Mouse (Mus musculus): ENCODE results near the gene Cenpq. TPM values are rescaled to one million over a fixed set of nuclear protein-coding genes. Genes with fewer than 3 reads are reported as not detected.
A peak's percentile ranks its signal among the peaks of the same experiment; 100 is the strongest.

The Cenpq gene
- polyA plus RNA-seq, 1 experiment from 2014 or later = 33.8 TPM

- no peak overlapping the region for H3K9ac ChIP-seq (ENCODE audit: low read depth, low read length)
- H3K4me1 ChIP-seq (ENCODE audit: control insufficient read depth, insufficient read depth, low read length) = no peaks in the 10 kb centered on the region; the same call in 1 of the 2 replicates
- 75% methylated on average over 3 of the region's 3 CpGs for WGBS
- H3K9me3 ChIP-seq (ENCODE audit: control insufficient read depth, low read length) = no peaks in the 10 kb centered on the region
- ATAC-seq (ENCODE audit: low FRiP score, low TSS enrichment) = no peak
- no peak overlapping the region for H3K27ac ChIP-seq (ENCODE audit: low read depth, low read length)
- H3K27me3 ChIP-seq (ENCODE audit: control insufficient read depth, insufficient read depth, low read length) = no peaks in the 10 kb centered on the region
- no peaks in the 10 kb centered on the region for H3K36me3 ChIP-seq (ENCODE audit: control insufficient read depth, insufficient read depth, low read length)
- no peak overlapping the region for H3K4me2 ChIP-seq (replicated peaks; ENCODE audit: low read depth, low read length)
- no peak overlapping the region for H3K4me3 ChIP-seq (ENCODE audit: low read length)
These were observed 60.1 kb downstream of the Cenpq start for GRCm38 (mm10) chr17:40874701-40875100.

GRCm38 (mm10) chr17:40873582-40874011 lies 61.2 kb downstream of the Cenpq start:
- H3K27ac ChIP-seq (ENCODE audit: low read depth, low read length) = no peak overlapping the region
- H3K9ac ChIP-seq (ENCODE audit: low read depth, low read length) = no peak overlapping the region
- ATAC-seq (ENCODE audit: low FRiP score, low TSS enrichment) = 0 out of 2 replicates have a peak, but pooled peaks have one; percentile 49
- H3K4me1 ChIP-seq (ENCODE audit: control insufficient read depth, insufficient read depth, low read length) = no peaks in the 10 kb centered on the region; the same call in 1 of the 2 replicates
- no peak overlapping the region for H3K4me3 ChIP-seq (ENCODE audit: low read length)
- H3K36me3 ChIP-seq (ENCODE audit: control insufficient read depth, insufficient read depth, low read length) = no peaks in the 10 kb centered on the region
- WGBS = 16% methylated on average over 2 of the region's 2 CpGs
- H3K4me2 ChIP-seq (replicated peaks; ENCODE audit: low read depth, low read length) = no peak overlapping the region
- no peaks in the 10 kb centered on the region for H3K9me3 ChIP-seq (ENCODE audit: control insufficient read depth, low read length)
- no peaks in the 10 kb centered on the region for H3K27me3 ChIP-seq (ENCODE audit: control insufficient read depth, insufficient read depth, low read length)

Other genes starting within 250 kb of the Cenpq start
- gene Esp1, start 207.9 kb downstream of the Cenpq start, polyA plus RNA-seq (2014; fragmentation: Nextera tagmentation; extraction: Ambion mirVana) = not detected in 2 replicates
- not detected in 2 replicates for gene Crisp2, start 128.0 kb downstream of the Cenpq start, polyA plus RNA-seq (2014; fragmentation: Nextera tagmentation; extraction: Ambion mirVana)
- 0.23 and 0.40 TPM in 2 replicates for gene Rhag, start 123.9 kb downstream of the Cenpq start, polyA plus RNA-seq (2014; fragmentation: Nextera tagmentation; extraction: Ambion mirVana)
- gene 9130008F23Rik, start 54.5 kb downstream of the Cenpq start, polyA plus RNA-seq (2014; fragmentation: Nextera tagmentation; extraction: Ambion mirVana) = 1.4 and 1.8 TPM in 2 replicates
- not detected in 2 replicates for gene Glyatl3, start 20.7 kb downstream of the Cenpq start, polyA plus RNA-seq (2014; fragmentation: Nextera tagmentation; extraction: Ambion mirVana)
- gene Mut, start 362 bp downstream of the Cenpq start, polyA plus RNA-seq (2014; fragmentation: Nextera tagmentation; extraction: Ambion mirVana) = 29.6 and 49.3 TPM in 2 replicates